Mouse (Mus musculus) myocyte (in vitro differentiated cells): ENCODE data around the gene Otoa. TPM values are rescaled to one million over a fixed set of nuclear protein-coding genes. Genes with fewer than 3 reads are reported as not detected.

Source experiments
- H3K27me3 ChIP-seq: one replicate; pipeline ENCODE4 v1.6.1; 2011; ENCODE audit not compliant: control insufficient read depth, insufficient read depth, insufficient read length
- H3K36me3 ChIP-seq: one replicate; pipeline ENCODE4 v1.6.1; 2011; ENCODE audit not compliant: control insufficient read depth, insufficient read depth
- H3K4me2 ChIP-seq: one replicate; pipeline ENCODE4 v1.6.1; 2011; ENCODE audit warnings: low read depth, control low read depth
- H3K4me3 ChIP-seq: one replicate; pipeline ENCODE4 v1.5.1; 2011; ENCODE audit warnings: mild to moderate bottlenecking, control low read depth, moderate library complexity
- H3K79me2 ChIP-seq: one replicate; pipeline ENCODE4 v1.6.1; 2011; ENCODE audit not compliant: control insufficient read depth, insufficient read depth
- H3ac ChIP-seq: one replicate; pipeline ENCODE4 v1.6.1; 2011; ENCODE audit not compliant: control insufficient read depth, insufficient read length
- CEBPB ChIP-seq: IDR thresholded peaks from 2 replicates; pipeline ENCODE4 v1.6.1; 2011; ENCODE audit warnings: mild to moderate bottlenecking, moderate library complexity; ENCODE audit not compliant: poor library complexity, insufficient read depth, severe bottlenecking
- E2F4 ChIP-seq: IDR thresholded peaks from one replicate; pipeline ENCODE4 v1.6.1; 2011; ENCODE audit warnings: mild to moderate bottlenecking, control low read depth, moderate library complexity; ENCODE audit not compliant: insufficient read depth
- MAX ChIP-seq: IDR thresholded peaks from one replicate; pipeline ENCODE4 v1.6.1; 2011; ENCODE audit warnings: low read depth, mild to moderate bottlenecking, control low read depth
- MYOD1 ChIP-seq, 3 experiments: IDR thresholded peaks; one replicate each; pipeline ENCODE4 v1.6.1; 2011; ENCODE audit warnings: control low read depth in 2 of 3, low read depth in 2 of 3, mild to moderate bottlenecking in 2 of 3, moderate library complexity in 1 of 3; ENCODE audit not compliant: insufficient read length in 2 of 3, control insufficient read depth in 1 of 3
- MYOG ChIP-seq, 3 experiments: IDR thresholded peaks; one replicate each; pipeline ENCODE4 v1.6.1; 2011; ENCODE audit warnings: control low read depth in 2 of 3, low read depth in 2 of 3, mild to moderate bottlenecking in 2 of 3; ENCODE audit not compliant: insufficient read length in 2 of 3, control insufficient read depth in 1 of 3, insufficient read depth in 1 of 3
- POLR2A ChIP-seq: IDR thresholded peaks from one replicate; pipeline ENCODE4 v1.6.1; 2011; ENCODE audit warnings: low read depth, mild to moderate bottlenecking, control low read depth, moderate library complexity; ENCODE audit not compliant: insufficient read length
- POLR2AphosphoS2 ChIP-seq: IDR thresholded peaks from one replicate; pipeline ENCODE4 v1.6.1; 2011; ENCODE audit warnings: low read depth, control low read depth; ENCODE audit not compliant: insufficient read length
- REST ChIP-seq: IDR thresholded peaks from one replicate; pipeline ENCODE4 v1.6.1; 2011; ENCODE audit warnings: mild to moderate bottlenecking, control low read depth, moderate library complexity; ENCODE audit not compliant: insufficient read depth, insufficient read length
- SRF ChIP-seq: IDR thresholded peaks from one replicate; pipeline ENCODE4 v1.6.1; 2011; ENCODE audit warnings: low read depth; ENCODE audit not compliant: control insufficient read depth, insufficient read length
- TCF12 ChIP-seq: IDR thresholded peaks from one replicate; pipeline ENCODE4 v1.6.1; 2011; ENCODE audit warnings: mild to moderate bottlenecking, control low read depth; ENCODE audit not compliant: poor library complexity, insufficient read depth, severe bottlenecking
- TCF3 ChIP-seq: IDR thresholded peaks from one replicate; pipeline ENCODE4 v1.6.1; 2011; ENCODE audit warnings: low read depth, control low read depth; ENCODE audit not compliant: insufficient read length
- USF1 ChIP-seq: IDR thresholded peaks from one replicate; pipeline ENCODE4 v1.6.1; 2011; ENCODE audit warnings: low read depth, mild to moderate bottlenecking, control low read depth, moderate library complexity
- polyA plus RNA-seq: library from polyadenylated mRNA; unstranded; fragments of >200 nt; fragmentation: generic; extraction: Trizol; gene quantifications from one replicate; pipeline ENCODE4 v1.2.1, GENCODE M21; 2012; ENCODE audit warnings: missing spikeins

Otoa gene
- polyA plus RNA-seq, 1 experiment, result 0.35 TPM

GRCm38 (mm10) chr7:121072506-121072905 is 8.9 kb upstream of the Otoa start:
- peaks cover 12% of the 10 kb centered on the region for H3K36me3 ChIP-seq
- TF ChIP-seq MYOD1 (IDR thresholded peaks at IDR 0.05; ENCODE audit: control insufficient read depth in 1 of 3, insufficient read length in 2 of 3, low read depth in 2 of 3), result no peak
- no peak for TF ChIP-seq POLR2AphosphoS2
- TF ChIP-seq SRF, result no peak
- no peak for TF ChIP-seq TCF12
- TF ChIP-seq REST, result no peak
- TF ChIP-seq E2F4, result no peak
- TF ChIP-seq TCF3, result no peak
- no peak for TF ChIP-seq USF1
- no peak for TF ChIP-seq MAX
- no peak for TF ChIP-seq CEBPB
- TF ChIP-seq MYOG (IDR thresholded peaks at IDR 0.05; ENCODE audit: control insufficient read depth in 1 of 3, insufficient read depth in 1 of 3, insufficient read length in 2 of 3, low read depth in 2 of 3), result no peak
- no peak for TF ChIP-seq POLR2A
- H3K4me3 ChIP-seq, result no peak overlapping the region
- no peak overlapping the region for H3K4me2 ChIP-seq
- no peak overlapping the region for H3ac ChIP-seq
- no peaks in the 10 kb centered on the region for H3K27me3 ChIP-seq
- no peaks in the 10 kb centered on the region for H3K79me2 ChIP-seq

- Histone ChIP-seq H3K79me2 (no peaks in the 10 kb centered on the region), H3K4me2 (no peak within 1 kb of the TSS), H3K4me3 (no peak within 1 kb of the TSS), H3ac (no peak within 1 kb of the TSS), H3K27me3 (no peaks in the 10 kb centered on the region), H3K36me3 (peaks cover 12% of the 10 kb centered on the region)
- no peak for TF ChIP-seq POLR2AphosphoS2
- no peak for TF ChIP-seq MYOG (IDR thresholded peaks at IDR 0.05; ENCODE audit: control insufficient read depth in 1 of 3, insufficient read depth in 1 of 3, insufficient read length in 2 of 3, low read depth in 2 of 3)
- no peak for TF ChIP-seq SRF
- TF ChIP-seq E2F4, result no peak
- no peak for TF ChIP-seq TCF3
- no peak for TF ChIP-seq USF1
- no peak for TF ChIP-seq POLR2A
- no peak for TF ChIP-seq TCF12
- no peak for TF ChIP-seq MAX
- no peak for TF ChIP-seq REST
- TF ChIP-seq MYOD1 (IDR thresholded peaks at IDR 0.05; ENCODE audit: control insufficient read depth in 1 of 3, insufficient read length in 2 of 3, low read depth in 2 of 3), result no peak
- TF ChIP-seq CEBPB, result no peak
Measured at GRCm38 (mm10) chr7:121074281-121074680, 7.2 kb upstream of the Otoa start, which contains the start of gene Igsf6. Gene Igsf6, minus strand, starts transcription at chr7:121074572.

GRCm38 (mm10) chr7:121074801-121075400 is 6.5 kb upstream of the Otoa start:
- no peak for TF ChIP-seq POLR2AphosphoS2
- no peak for TF ChIP-seq E2F4
- no peak for TF ChIP-seq SRF
- TF ChIP-seq MYOD1 (IDR thresholded peaks at IDR 0.05; ENCODE audit: control insufficient read depth in 1 of 3, insufficient read length in 2 of 3, low read depth in 2 of 3), result no peak
- no peak for TF ChIP-seq MYOG (IDR thresholded peaks at IDR 0.05; ENCODE audit: control insufficient read depth in 1 of 3, insufficient read depth in 1 of 3, insufficient read length in 2 of 3, low read depth in 2 of 3)
- Histone ChIP-seq H3K27me3 (no peaks in the 10 kb centered on the region), H3ac (no peak overlapping the region), H3K4me2 (no peak overlapping the region), H3K79me2 (no peaks in the 10 kb centered on the region), H3K4me3 (no peak overlapping the region), H3K36me3 (peaks cover 12% of the 10 kb centered on the region)

GRCm38 (mm10) chr7:121075416-121075815 is 6.0 kb upstream of the Otoa start:
- peaks cover 12% of the 10 kb centered on the region for H3K36me3 ChIP-seq

GRCm38 (mm10) chr7:121077311-121077710 is 4.1 kb upstream of the Otoa start:
- TF ChIP-seq E2F4 (no peak), REST (no peak), MYOG (IDR thresholded peaks at IDR 0.05; ENCODE audit: control insufficient read depth in 1 of 3, insufficient read depth in 1 of 3, insufficient read length in 2 of 3, low read depth in 2 of 3) (no peak), MAX (no peak), TCF3 (no peak), TCF12 (no peak), SRF (no peak), USF1 (no peak), MYOD1 (IDR thresholded peaks at IDR 0.05; ENCODE audit: control insufficient read depth in 1 of 3, insufficient read length in 2 of 3, low read depth in 2 of 3) (no peak), POLR2AphosphoS2 (no peak), CEBPB (no peak), POLR2A (no peak)
- peaks cover 7% of the 10 kb centered on the region for H3K36me3 ChIP-seq
- no peak overlapping the region for H3ac ChIP-seq
- no peak overlapping the region for H3K4me3 ChIP-seq
- H3K4me2 ChIP-seq, result no peak overlapping the region
- no peaks in the 10 kb centered on the region for H3K79me2 ChIP-seq
- H3K27me3 ChIP-seq, result no peaks in the 10 kb centered on the region

More at GRCm38 (mm10) chr7:121075416-121075815, 6.0 kb upstream of the Otoa start:
- Histone ChIP-seq H3K4me3 (no peak overlapping the region), H3K79me2 (no peaks in the 10 kb centered on the region), H3K27me3 (no peaks in the 10 kb centered on the region), H3K4me2 (no peak overlapping the region), H3ac (no peak overlapping the region)
- no peak for TF ChIP-seq MAX
- no peak for TF ChIP-seq SRF
- TF ChIP-seq POLR2A, result no peak
- no peak for TF ChIP-seq TCF3
- TF ChIP-seq MYOG (IDR thresholded peaks at IDR 0.05; ENCODE audit: control insufficient read depth in 1 of 3, insufficient read depth in 1 of 3, insufficient read length in 2 of 3, low read depth in 2 of 3), result no peak
- no peak for TF ChIP-seq MYOD1 (IDR thresholded peaks at IDR 0.05; ENCODE audit: control insufficient read depth in 1 of 3, insufficient read length in 2 of 3, low read depth in 2 of 3)
- TF ChIP-seq USF1, result no peak
- TF ChIP-seq POLR2AphosphoS2, result no peak
- no peak for TF ChIP-seq E2F4
